Mouse (Mus musculus) central nervous system, embryonic 14 days (tissue): ENCODE measurements around the gene Olfr911-ps1. TPM values are rescaled to one million over a fixed set of nuclear protein-coding genes. Genes with fewer than 3 reads are reported as not detected.

ENCODE experiments used
- polyA plus RNA-seq: library from polyadenylated mRNA; depleted of rRNA; stranded (reverse); fragments of >200 nt; gene quantifications from 2 replicates; pipeline ENCODE4 v1.2.3, GENCODE M21; 2012; rRNA removed

Gene Olfr911-ps1
- polyA plus RNA-seq: not detected in 2 replicates

GRCm38 (mm10) chr9:38521280-38521679 is at the start of gene Olfr911-ps1:
Gene Olfr911-ps1 (plus strand): TSS chr9:38521580.

GRCm38 (mm10) chr9:38486785-38487184 is 34.6 kb upstream of the Olfr911-ps1 start, which contains the start of gene Olfr906:
Gene Olfr906 (plus strand): TSS chr9:38487085.

GRCm38 (mm10) chr9:38495501-38495900 is 25.9 kb upstream of the Olfr911-ps1 start, which contains the start of gene Olfr907:
Gene Olfr907 (plus strand): TSS chr9:38495801.

GRCm38 (mm10) chr9:38537549-38537948 is 16.2 kb downstream of the Olfr911-ps1 start, which contains the start of gene Olfr910:
Gene Olfr910 (plus strand): TSS chr9:38537849.

Other genes starting within 250 kb of the Olfr911-ps1 start
- not detected in 2 replicates for gene Olfr896-ps1, start 230.5 kb upstream of the Olfr911-ps1 start, polyA plus RNA-seq
- gene Olfr25, start 192.5 kb upstream of the Olfr911-ps1 start, polyA plus RNA-seq: not detected in 2 replicates
- gene Olfr898, start 173.2 kb upstream of the Olfr911-ps1 start, polyA plus RNA-seq: not detected in 2 replicates
- not detected in 2 replicates for gene Olfr250, start 154.7 kb upstream of the Olfr911-ps1 start, polyA plus RNA-seq
- not detected in 2 replicates for gene Olfr251, start 144.5 kb upstream of the Olfr911-ps1 start, polyA plus RNA-seq
- gene Olfr147, start 119.9 kb upstream of the Olfr911-ps1 start, polyA plus RNA-seq: not detected in 2 replicates
- not detected in 2 replicates for gene Olfr901, start 92.1 kb upstream of the Olfr911-ps1 start, polyA plus RNA-seq
- not detected in 2 replicates for gene Olfr902, start 73.9 kb upstream of the Olfr911-ps1 start, polyA plus RNA-seq
- gene Olfr904, start 58.4 kb upstream of the Olfr911-ps1 start, polyA plus RNA-seq: not detected in 2 replicates
- gene Olfr905, start 50.5 kb upstream of the Olfr911-ps1 start, polyA plus RNA-seq: not detected in 2 replicates
- not detected in 2 replicates for gene Olfr906, start 34.5 kb upstream of the Olfr911-ps1 start, polyA plus RNA-seq
- not detected in 2 replicates for gene Olfr907, start 25.8 kb upstream of the Olfr911-ps1 start, polyA plus RNA-seq
- gene Olfr910, start 16.3 kb downstream of the Olfr911-ps1 start, polyA plus RNA-seq: not detected in 2 replicates
- gene Olfr912, start 58.6 kb downstream of the Olfr911-ps1 start, polyA plus RNA-seq: not detected in 2 replicates
- not detected in 2 replicates for gene Olfr913, start 71.2 kb downstream of the Olfr911-ps1 start, polyA plus RNA-seq
- gene Olfr914, start 83.5 kb downstream of the Olfr911-ps1 start, polyA plus RNA-seq: not detected in 2 replicates
- not detected in 2 replicates for gene Olfr916, start 138.3 kb downstream of the Olfr911-ps1 start, polyA plus RNA-seq
- gene Olfr917, start 144.3 kb downstream of the Olfr911-ps1 start, polyA plus RNA-seq: not detected in 2 replicates
- not detected in 2 replicates for gene Olfr918, start 153.0 kb downstream of the Olfr911-ps1 start, polyA plus RNA-seq
- not detected in 2 replicates for gene Olfr919, start 182.1 kb downstream of the Olfr911-ps1 start, polyA plus RNA-seq
- gene Vwa5a, start 196.7 kb downstream of the Olfr911-ps1 start, polyA plus RNA-seq: 6.4 and 8.9 TPM in 2 replicates
- 0.04 and 0.05 TPM in 2 replicates for gene Olfr920, start 230.7 kb downstream of the Olfr911-ps1 start, polyA plus RNA-seq